In the genomic region with DNA sequence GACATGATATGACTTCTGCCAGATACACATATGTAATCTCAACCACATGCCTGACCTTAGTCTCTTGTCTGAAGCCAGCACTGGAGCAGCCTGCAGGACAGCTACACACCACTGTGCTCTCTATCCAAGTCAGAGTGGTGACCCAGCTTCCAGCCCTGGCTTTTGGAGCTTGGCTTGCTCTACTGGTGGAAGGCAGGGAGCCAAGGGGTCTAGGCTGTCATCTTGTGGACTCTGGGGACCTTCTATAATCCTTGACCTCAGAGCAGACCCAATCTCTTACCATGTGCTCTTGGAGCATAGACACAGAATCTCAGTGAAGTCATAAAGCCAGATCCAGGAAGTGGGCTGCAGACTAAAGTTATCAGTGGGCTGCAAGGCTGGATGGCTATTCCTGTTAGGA, we compare ENCODE assay signal across 18 mouse cellular contexts. TPM values are rescaled to one million over a fixed set of nuclear protein-coding genes. Genes with fewer than 3 reads are reported as not detected.
DNase-seq lines count a peak whose midpoint lies in the region; TF ChIP-seq lines count a peak whose summit lies in the region.
"Had no signal": no experiment of that assay in that cellular context is flagged by ENCODE, and none has a peak within 500 bp of the region (broad histone marks: within the 10 kb centered on the region; RNA-seq: fewer than 3 reads in every experiment).

No protein-coding gene starts in this region.

- no peak for TF ChIP-seq CTCF in left cerebral cortex, adult 2 months (IDR thresholded peaks at IDR 0.05)
- TF ChIP-seq CTCF in lung, adult 2 months (IDR thresholded peaks at IDR 0.05; ENCODE audit: insufficient read depth, low read length): no peak

- intact Hi-C loops in heart, postnatal 10 days (cut with DNase I): no loop called here
- intact Hi-C loops in left cerebral cortex, postnatal 4 days (cut with DNase I): no loop called here
- intact Hi-C loops in left cerebral cortex, adult 2 months (cut with DNase I): no loop called here

- H3K27ac ChIP-seq in left cerebral cortex, adult 2 months: no peak overlapping the region
- H3K27ac ChIP-seq: embryonic facial prominence, embryonic 12.5 days; forebrain, embryonic 15.5 days; hindbrain, postnatal 0 days had no signal

- H3K4me1 ChIP-seq in lung, adult 2 months (ENCODE audit: control insufficient read depth, insufficient read depth, low read length): peaks cover 2% of the 10 kb centered on the region; the same call in 1 of the 2 replicates

- H3K4me3 ChIP-seq in left cerebral cortex, adult 2 months: no peak overlapping the region
- no peak overlapping the region for H3K4me3 ChIP-seq in lung, adult 2 months (replicated peaks; ENCODE audit: extremely low read depth, low read depth, low read length)
- H3K4me3 ChIP-seq: embryonic facial prominence, embryonic 12.5 days; forebrain, embryonic 15.5 days; hindbrain, embryonic 13.5 days had no signal

- no peak for TF ChIP-seq POLR2A in lung, adult 2 months (IDR thresholded peaks at IDR 0.05; ENCODE audit: borderline replicate concordance, extremely low read depth, low read depth, low read length)

- DNase-seq in cerebellum, postnatal 10 days: peak; percentile 47 to 66
- no peak for DNase-seq in cerebellum, adult 18-20 months
- DNase-seq in heart, postnatal 10 days: peak; percentile 28 to 40
- no peak for DNase-seq in heart, adult 8-10 months (ENCODE audit: low spot score)
- DNase-seq in left cerebral cortex, postnatal 4 days: peak; percentile 29
- DNase-seq in left cerebral cortex, adult 2 months (ENCODE audit: extremely low spot score in 1 of 2, low spot score in 2 of 2): no peak
- peak; percentile 12 to 45 for DNase-seq in lung, postnatal 4 days
- DNase-seq in lung, adult 2 months: no peak
- DNase-seq: adrenal gland, adult 8-10 months; B cell, adult 2 months; cerebellum, adult 8-10 months; cerebellum, postnatal 25 days; gastrocnemius, postnatal 36 days had no signal

RNA-seq across cellular contexts. Expression of a gene that starts 30.7 kb away (rescaled TPM):
- 10 to 100 TPM; 21.6 to 24.3 TPM for total RNA-seq in heart, postnatal 10 days (2021)
- 10 to 100 TPM; 10.1 to 13.1 (median 12.1) TPM for total RNA-seq in heart, adult 8-10 months (2022)
- total RNA-seq in left cerebral cortex, postnatal 4 days (2021): 10 to 100 TPM; 31.9 to 33.9 TPM
- total RNA-seq in left cerebral cortex, adult 2 months (2021): 10 to 100 TPM; 14.2 to 15.6 TPM
- polyA plus RNA-seq in lung, adult 2 months (2012; rRNA removed): 15.3 and 22.3 TPM in 2 replicates
- polyA plus RNA-seq: G1E had no signal

Comparison
In these comparisons a context has a peak if more than half of its experiments do, and no peak if none do; other contexts are left out.
1. DNase-seq: peak in cerebellum, postnatal 10 days (2 of 2), heart, postnatal 10 days (2 of 2), left cerebral cortex, postnatal 4 days (single experiment) and lung, postnatal 4 days (2 of 2); none in cerebellum, adult 18-20 months (0 of 2), heart, adult 8-10 months (single experiment), left cerebral cortex, adult 2 months (0 of 2) and lung, adult 2 months (single experiment).